Mouse (Mus musculus): ENCODE data around the gene Plekha8.

The Plekha8 gene

DNA sequence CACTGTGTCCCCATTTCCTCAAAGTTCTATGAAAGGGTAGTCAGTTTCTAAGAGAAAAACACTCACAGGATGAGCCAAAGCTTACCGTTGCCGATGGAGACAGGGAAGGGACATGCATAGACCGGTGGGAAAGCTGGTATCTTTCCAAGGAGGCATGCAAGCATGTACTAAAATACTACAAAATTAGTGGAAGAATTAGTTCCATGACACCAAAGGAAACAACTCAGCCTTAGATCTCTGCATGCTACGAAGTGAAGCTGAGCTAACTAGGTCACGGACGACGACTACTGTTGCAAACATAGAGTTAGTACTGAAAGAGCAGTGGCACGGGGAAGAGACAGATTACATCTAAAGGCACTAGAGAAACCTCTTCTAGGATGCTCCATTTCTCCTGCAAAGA, 8.0 kb upstream of the Plekha8 start:
- no peak for DNase-seq (ENCODE audit: low spot score in 2 of 2)

DNA sequence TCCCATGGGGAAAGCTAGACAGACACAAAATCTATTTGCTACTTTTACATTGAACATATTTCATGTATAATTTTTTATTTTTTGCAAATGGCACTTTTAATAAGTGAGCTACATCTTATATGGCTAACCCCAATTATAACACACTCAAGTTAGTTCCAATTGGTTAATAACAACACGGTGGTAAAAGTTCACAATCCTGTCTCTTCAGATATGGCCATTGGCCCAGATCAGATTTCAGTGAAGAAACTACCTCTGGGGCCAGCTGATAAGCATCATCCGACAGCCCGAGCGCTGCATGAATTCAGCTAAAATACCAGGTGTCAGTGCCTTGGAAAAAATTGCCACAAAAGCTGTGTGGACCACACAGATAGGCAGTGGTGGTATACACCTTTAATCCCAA, 7.2 kb upstream of the Plekha8 start:
- DNase-seq (ENCODE audit: low spot score in 2 of 2) = no peak

DNA sequence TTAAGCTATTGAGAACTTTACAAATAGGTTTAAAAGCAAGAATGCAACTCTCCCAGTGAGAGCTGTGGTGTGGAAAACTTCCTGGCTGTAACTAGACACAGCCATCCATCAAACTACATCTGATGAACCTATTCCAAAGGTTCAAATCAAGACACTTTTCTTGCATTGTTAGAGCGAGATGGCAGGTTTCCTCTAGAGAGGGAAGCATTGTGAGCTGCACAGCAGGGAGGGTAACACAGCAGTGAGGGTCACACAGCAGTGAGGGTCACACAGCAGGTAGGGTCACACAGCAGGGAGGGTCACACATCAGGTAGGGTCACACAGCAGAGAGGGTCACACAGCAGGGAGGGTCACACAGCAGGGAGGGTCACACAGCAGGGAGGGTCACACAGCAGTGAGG, 6.7 kb upstream of the Plekha8 start:
- DNase-seq (ENCODE audit: low spot score in 2 of 2) = no peak

- no peak for DNase-seq (ENCODE audit: low spot score in 2 of 2)
These were observed 4.2 kb upstream of the Plekha8 start for GRCm38 (mm10) chr6:54590691-54591090.

DNA sequence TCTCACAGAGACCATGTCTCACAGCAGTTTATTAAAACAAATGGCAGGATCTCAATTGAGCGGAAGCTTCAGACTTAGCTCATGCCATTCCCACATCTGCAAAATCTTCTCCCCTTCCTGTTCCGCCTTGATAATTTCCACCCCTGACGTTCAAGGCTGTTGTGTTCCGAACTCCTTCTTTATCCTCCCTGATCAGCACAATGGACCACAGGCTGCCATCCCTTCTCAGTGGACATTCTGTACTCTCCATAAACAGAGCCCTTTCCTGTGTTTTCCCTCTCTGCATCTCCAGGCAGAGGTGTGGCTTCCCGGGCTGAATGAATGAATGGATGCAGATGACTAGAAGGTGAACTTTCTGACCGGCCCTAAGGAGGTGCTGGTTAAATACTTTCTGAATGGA, 3.1 kb upstream of the Plekha8 start:
- no peak for DNase-seq (ENCODE audit: low spot score in 2 of 2)

GRCm38 (mm10) chr6:54592938-54593535, 1.9 kb upstream of the Plekha8 start:
- peak; percentile 91 to 92 for DNase-seq (ENCODE audit: low spot score in 2 of 2)

DNA sequence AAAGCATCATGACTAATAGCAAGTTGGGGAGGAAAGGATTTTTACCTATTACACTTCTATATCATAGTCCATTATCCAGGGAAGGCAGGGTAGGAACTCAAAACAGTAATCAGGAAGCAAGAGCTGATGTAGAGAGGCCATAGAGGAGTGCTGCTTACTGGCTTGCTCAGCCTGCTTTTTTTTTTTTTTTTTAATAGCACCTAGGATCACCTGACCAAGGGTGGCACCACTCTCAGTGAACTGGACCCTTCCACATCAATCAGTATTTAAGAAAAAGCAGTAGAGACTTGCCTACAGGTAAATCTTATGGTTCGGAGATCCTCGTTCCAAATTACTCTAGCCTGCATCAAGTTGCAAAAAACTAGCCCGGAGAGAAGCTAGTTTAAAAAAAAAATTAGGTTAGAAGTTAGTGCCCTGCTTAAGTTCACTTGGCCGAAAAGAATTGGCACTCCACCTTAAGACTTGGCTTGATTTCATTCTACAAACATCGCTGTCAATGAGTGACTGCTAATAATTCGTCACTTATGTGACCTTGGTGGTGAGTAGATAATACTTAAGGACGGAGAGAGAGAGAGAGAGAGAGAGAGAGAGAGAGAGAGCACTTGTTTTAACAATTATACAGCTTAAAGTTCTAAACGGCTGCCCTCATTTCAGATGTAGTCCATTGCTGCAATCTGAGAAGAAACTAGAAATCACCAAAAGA, 994 bp upstream of the Plekha8 start:
- no peak for DNase-seq (ENCODE audit: low spot score in 2 of 2)

DNA sequence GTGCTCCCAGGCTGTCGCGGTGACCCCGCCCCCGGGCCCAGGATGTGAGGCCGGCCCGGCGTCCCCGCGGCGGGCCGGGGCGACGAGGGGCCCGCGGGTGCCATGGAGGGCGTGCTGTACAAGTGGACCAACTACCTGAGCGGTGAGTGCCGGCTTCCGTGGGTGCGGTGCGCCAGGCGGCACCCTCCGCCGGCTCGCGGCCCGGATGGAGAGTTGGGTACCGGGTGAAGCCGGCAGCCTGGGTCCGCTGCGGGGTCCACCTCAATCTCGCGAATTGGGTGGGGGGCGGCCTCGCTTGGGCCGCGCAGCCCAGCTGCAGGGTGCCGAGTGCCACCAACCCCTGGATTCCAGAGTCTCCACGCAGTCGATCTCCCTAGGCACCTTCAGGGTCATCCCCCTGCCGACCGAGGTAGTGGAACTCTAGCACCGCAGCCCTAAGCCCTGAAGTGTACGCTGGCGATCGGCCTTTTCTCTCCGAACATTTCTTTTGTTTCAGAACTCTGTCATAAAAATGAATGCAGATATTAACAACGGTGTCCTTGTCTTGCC, 493 bp downstream of the Plekha8 start:
- DNase-seq (ENCODE audit: low spot score in 2 of 2) = no peak

DNA sequence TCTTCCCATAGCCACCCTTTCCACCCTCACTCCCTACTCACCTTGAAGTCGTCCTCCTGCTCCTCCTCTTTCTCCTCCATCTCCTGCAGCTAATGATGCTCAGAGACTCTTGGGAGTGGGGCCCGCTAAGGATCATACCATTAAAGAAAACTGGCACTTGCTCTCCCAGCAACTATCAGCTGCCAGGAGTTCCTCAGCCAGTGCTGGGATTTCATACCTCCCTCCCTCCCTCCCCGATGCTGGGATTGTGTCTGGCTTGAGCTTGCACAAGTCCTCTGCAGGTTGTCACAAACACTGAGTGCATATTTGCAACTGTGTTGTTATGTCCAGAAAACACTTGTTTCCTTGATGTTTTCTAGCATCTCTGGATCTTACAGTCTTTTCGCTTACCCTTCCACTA, 2.3 kb downstream of the Plekha8 start, which contains the start of gene Fkbp14:
Fkbp14 (minus strand) TSS at position 101 of the 400 bp plus-strand sequence.
- no peak for DNase-seq (ENCODE audit: low spot score in 2 of 2)

DNA sequence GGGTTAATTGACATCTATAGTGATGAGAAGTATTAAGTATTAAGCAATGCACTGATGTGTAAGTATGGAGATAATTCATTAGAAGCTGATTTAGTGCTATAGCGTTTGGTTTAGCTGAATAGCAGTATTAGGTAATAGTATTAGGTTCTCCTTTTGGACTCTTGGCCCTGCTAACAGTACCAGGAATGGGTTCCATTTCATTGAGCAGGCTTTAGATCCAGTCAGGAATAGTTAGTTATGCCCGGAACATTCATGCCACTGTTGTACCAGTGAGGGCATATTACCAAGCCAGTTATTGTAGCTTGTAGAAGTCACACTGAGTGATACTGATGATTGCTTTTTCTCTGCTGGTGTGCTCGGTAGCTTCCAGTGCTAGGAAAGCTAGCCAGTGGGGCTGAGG, 2.8 kb downstream of the Plekha8 start:
- DNase-seq (ENCODE audit: low spot score in 2 of 2) = no peak

- no peak for DNase-seq (ENCODE audit: low spot score in 2 of 2)
These were observed 5.9 kb downstream of the Plekha8 start for GRCm38 (mm10) chr6:54600681-54601347.

- DNase-seq (ENCODE audit: low spot score in 2 of 2) = no peak
These were observed 8.0 kb downstream of the Plekha8 start for GRCm38 (mm10) chr6:54602891-54603290.

- DNase-seq (ENCODE audit: low spot score in 2 of 2) = no peak
These were observed 9.2 kb downstream of the Plekha8 start for GRCm38 (mm10) chr6:54604001-54604715.

DNA sequence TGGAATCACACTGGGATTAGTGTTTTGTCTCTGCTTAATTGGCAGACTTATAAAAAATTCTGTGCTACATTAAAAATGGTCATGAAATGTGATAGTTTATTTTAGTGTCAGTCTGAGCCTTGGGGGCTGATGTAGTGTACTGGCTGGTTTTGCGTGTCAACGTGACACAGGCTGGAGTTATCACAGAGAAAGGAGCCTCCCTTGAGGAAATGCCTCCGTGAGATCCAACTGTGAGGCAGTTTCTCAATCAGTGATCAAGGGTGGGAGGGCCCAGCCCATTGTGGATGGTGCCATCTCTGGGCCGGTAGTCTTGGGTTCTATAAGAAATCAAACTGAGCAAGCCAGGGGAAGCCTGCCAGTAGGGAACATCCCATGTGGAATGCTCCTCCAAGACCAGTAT, 11.3 kb downstream of the Plekha8 start:
- no peak for DNase-seq (ENCODE audit: low spot score in 2 of 2)

DNA sequence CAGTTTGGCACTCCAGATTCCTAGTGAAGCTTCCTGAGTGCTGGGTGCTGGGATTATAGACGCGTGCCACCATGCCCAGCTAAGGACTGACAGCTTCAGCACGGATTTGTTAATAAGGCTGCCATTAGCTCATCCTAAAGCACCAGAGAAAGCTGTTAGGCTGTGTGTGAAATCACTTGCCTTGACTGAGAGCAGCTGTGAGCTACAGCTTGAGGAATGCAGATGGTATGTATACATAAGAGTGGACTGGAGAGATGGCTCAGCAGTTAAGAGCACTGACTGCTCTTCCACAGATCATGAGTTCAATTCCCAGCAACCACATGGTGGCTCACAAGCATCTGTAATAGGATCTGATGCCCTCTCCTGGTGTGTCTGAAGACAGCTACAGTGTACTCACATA, 22.5 kb downstream of the Plekha8 start:
- DNase-seq (ENCODE audit: low spot score in 2 of 2) = no peak

DNA sequence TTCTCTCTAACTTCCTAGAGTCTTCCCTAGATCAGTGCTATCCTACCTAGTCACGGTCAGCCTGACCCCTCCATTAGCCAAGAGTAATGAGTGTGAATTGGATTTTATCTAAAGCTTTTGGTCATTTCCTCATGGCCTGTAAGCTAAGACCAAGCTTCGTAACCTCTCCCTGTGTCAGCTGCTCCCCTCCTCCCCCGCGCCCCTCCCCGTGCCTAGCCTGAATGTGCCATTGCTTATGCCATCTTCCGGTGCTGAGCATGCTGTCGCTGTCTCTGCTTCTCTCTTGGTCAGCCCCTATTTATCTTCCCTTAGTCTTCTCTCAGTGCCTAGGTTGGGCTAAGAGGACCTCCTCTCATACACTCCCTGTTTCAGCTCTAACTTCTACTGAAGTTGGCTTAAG, 24.6 kb downstream of the Plekha8 start:
- DNase-seq (ENCODE audit: low spot score in 2 of 2) = no peak

GRCm38 (mm10) chr6:54620357-54620756, 25.4 kb downstream of the Plekha8 start:
- DNase-seq (ENCODE audit: low spot score in 2 of 2) = no peak

DNA sequence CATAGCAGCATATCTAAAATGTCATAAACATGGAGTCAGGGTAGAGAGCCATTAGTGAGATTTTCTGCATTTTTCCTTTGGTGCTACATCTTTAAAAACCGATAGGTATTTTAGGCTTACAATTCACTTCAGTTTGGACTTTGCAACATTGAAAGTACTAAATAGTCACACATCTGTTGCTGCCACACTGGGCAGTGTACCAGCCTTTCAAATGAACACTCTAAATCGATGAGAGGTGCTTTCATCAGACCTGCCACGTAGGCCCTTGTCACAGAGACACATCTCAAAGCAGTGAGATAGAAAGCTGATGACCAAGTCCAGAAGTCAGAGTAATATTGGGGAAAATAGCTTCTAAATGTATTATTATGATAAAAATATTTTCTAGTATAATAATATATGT, 33.5 kb downstream of the Plekha8 start:
- no peak for DNase-seq (ENCODE audit: low spot score in 2 of 2)

- DNase-seq (ENCODE audit: low spot score in 2 of 2) = no peak
These were observed 34.8 kb downstream of the Plekha8 start for GRCm38 (mm10) chr6:54629734-54630133.

DNA sequence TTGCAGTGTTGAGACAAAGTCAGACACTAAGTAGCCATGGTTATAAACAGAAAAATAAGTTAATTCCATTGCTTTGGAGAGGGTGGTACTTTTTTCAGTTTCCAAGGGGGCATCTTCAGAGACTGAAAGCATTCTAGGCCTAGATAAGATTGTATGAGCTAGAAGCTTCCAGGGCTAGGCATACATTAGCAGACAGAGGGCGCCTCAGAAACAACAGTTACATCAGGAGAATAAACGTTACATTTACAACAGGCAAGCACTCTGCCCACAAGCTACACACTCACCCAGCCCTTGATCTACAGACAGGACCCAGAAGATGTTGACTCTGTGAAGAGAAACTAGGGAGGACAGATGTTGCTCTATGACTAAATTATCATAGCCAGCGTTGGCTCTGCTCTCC, 36.6 kb downstream of the Plekha8 start:
- DNase-seq (ENCODE audit: low spot score in 2 of 2) = no peak

DNA sequence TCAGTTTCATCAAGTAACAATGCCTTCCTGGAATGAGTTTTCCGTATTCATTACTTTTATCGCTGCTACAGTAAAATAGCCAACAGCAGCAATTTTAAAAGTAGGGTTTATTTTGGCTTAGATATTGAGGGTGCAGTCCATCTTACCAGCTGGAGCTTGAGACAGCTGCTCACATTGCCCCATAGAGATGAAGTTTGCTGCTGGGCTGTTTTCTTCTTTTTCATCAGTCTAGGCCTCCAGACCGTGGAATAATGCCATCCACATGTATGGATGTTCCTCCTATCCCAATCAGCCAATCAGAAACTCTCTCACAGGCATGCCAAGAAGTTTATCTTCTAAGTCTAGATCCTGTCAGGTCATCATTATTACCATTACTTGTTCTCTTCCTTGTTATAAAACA, 45.0 kb downstream of the Plekha8 start:
- DNase-seq (ENCODE audit: low spot score in 2 of 2) = no peak

GRCm38 (mm10) chr6:54641953-54642352, 47.0 kb downstream of the Plekha8 start:
- no peak for DNase-seq (ENCODE audit: low spot score in 2 of 2)
